In the genomic region with DNA sequence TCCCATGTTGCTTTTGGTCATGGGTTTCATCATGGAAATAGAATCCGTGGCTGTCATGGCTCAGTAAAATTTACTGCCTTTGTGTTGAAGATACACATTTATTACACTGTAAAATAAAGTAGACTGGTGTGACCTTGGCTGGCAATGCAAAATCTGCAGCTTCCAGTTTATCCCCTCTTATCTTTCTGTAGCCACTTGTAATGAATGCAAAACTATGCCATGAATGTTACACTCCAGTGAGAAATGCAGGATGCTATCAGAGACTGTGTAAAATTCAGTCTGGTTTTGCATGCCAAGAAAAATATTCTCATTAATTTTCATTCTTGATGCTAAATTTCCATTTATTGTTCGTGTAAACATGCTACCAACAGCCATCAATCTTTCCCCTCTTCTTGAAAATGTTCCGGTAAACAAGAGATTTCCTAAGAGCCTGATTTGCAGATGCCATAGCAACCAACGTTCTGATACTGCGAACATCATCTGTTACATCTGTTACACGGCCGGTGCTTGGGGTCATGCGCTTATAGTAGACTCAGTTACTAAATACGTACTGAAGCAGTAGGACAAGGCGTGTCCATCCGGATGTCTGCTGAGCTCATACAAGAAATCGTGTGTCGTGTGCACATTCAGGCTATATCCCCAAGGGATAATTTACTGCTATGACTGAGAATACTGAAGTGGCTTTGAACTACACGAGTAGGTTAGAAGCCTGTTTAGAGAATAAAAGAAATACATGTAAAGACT, we compare ENCODE assay signal across 10 mouse cellular contexts.
DNase-seq lines count a peak whose midpoint lies in the region; ATAC-seq and TF ChIP-seq lines count a peak whose summit lies in the region.
"Had no signal": no experiment of that assay in that cellular context is flagged by ENCODE, and none has a peak within 500 bp of the region (broad histone marks: within the 10 kb centered on the region; RNA-seq: fewer than 3 reads in every experiment).

No protein-coding gene starts in this region.

- H3K9ac ChIP-seq in embryonic facial prominence, embryonic 14.5 days (ENCODE audit: low read depth, low read length) = no peak overlapping the region
- H3K9ac ChIP-seq in lung, embryonic 16.5 days (ENCODE audit: low read length) = no peak overlapping the region
- H3K9ac ChIP-seq in heart, postnatal 0 days (replicated peaks; ENCODE audit: low read depth, low read length) = no peak overlapping the region

- no peak for ATAC-seq in embryonic facial prominence, embryonic 14.5 days (ENCODE audit: low read depth)
- ATAC-seq in lung, embryonic 16.5 days (ENCODE audit: low read depth) = 0 out of 2 replicates have a peak, but pooled peaks have one; percentile 26
- peak; percentile 92 for ATAC-seq in heart, postnatal 0 days (ENCODE audit: insufficient read depth, low read depth)

- H3K9me3 ChIP-seq in embryonic facial prominence, embryonic 14.5 days (ENCODE audit: control insufficient read depth, low read length) = no peaks in the 10 kb centered on the region
- H3K9me3 ChIP-seq in embryonic facial prominence, embryonic 10.5 days = no peaks in the 10 kb centered on the region
- H3K9me3 ChIP-seq in lung, embryonic 16.5 days (ENCODE audit: control insufficient read depth, low read length) = no peaks in the 10 kb centered on the region
- no peaks in the 10 kb centered on the region for H3K9me3 ChIP-seq in heart, postnatal 0 days (replicated peaks; ENCODE audit: control insufficient read depth, low read length)

- DNase-seq in embryonic facial prominence, embryonic 14.5 days (ENCODE audit: low spot score) = peak; percentile 27
- no peak for DNase-seq in embryonic facial prominence, embryonic 10.5 days (ENCODE audit: low spot score)
- DNase-seq in lung, postnatal 14 days = no peak
- peak; percentile 71 for DNase-seq in heart, postnatal 0 days (ENCODE audit: low spot score)
- peak; percentile 38 for DNase-seq in layer of hippocampus, adult 9-11 months
- no peak for DNase-seq in yolk sac, embryonic 10.5 days (ENCODE audit: low spot score)
- no peak for DNase-seq in thymus, postnatal 0 days (ENCODE audit: low spot score)
- DNase-seq: cerebellum, postnatal 36 days had no signal

- no peaks in the 10 kb centered on the region for H3K36me3 ChIP-seq in embryonic facial prominence, embryonic 14.5 days (ENCODE audit: control insufficient read depth, insufficient read depth, low read length)
- H3K36me3 ChIP-seq in embryonic facial prominence, embryonic 10.5 days (replicated peaks) = no peaks in the 10 kb centered on the region
- no peaks in the 10 kb centered on the region for H3K36me3 ChIP-seq in lung, embryonic 16.5 days (ENCODE audit: control insufficient read depth, insufficient read depth, low read length)
- H3K36me3 ChIP-seq in heart, postnatal 0 days (replicated peaks; ENCODE audit: control insufficient read depth, insufficient read depth, low read length) = no peaks in the 10 kb centered on the region

- 69% methylated on average over 14 of the region's 14 CpGs for WGBS in embryonic facial prominence, embryonic 14.5 days
- WGBS in embryonic facial prominence, embryonic 10.5 days = 89% methylated on average over 14 of the region's 14 CpGs
- 61% methylated on average over 14 of the region's 14 CpGs for WGBS in lung, embryonic 16.5 days
- WGBS in heart, postnatal 0 days = 21% methylated on average over 14 of the region's 14 CpGs

- no peak for TF ChIP-seq CTCF in heart, postnatal 0 days (IDR thresholded peaks at IDR 0.05; ENCODE audit: low read depth)

- no peaks in the 10 kb centered on the region for H3K27me3 ChIP-seq in embryonic facial prominence, embryonic 14.5 days (replicated peaks; ENCODE audit: control insufficient read depth, insufficient read depth, low read length)
- no peaks in the 10 kb centered on the region for H3K27me3 ChIP-seq in embryonic facial prominence, embryonic 10.5 days (replicated peaks; ENCODE audit: low read depth, poor library complexity, severe bottlenecking)
- H3K27me3 ChIP-seq in lung, embryonic 16.5 days (ENCODE audit: control insufficient read depth, insufficient read depth, low read depth, low read length) = no peaks in the 10 kb centered on the region
- no peaks in the 10 kb centered on the region for H3K27me3 ChIP-seq in heart, postnatal 0 days (ENCODE audit: control insufficient read depth, insufficient read depth, low read length)

- no peak overlapping the region for H3K4me2 ChIP-seq in embryonic facial prominence, embryonic 14.5 days (ENCODE audit: low read depth, low read length)
- H3K4me2 ChIP-seq in lung, embryonic 16.5 days (ENCODE audit: low read depth, low read length) = no peak overlapping the region
- H3K4me2 ChIP-seq in heart, postnatal 0 days (ENCODE audit: low read depth, low read length) = peak overlapping the region; percentile 24; the same call in 1 of the 2 replicates

- no peak overlapping the region for H3K27ac ChIP-seq in embryonic facial prominence, embryonic 14.5 days (replicated peaks; ENCODE audit: low read depth, low read length)
- no peak overlapping the region for H3K27ac ChIP-seq in embryonic facial prominence, embryonic 10.5 days (replicated peaks)
- H3K27ac ChIP-seq in lung, embryonic 16.5 days (ENCODE audit: low read length) = no peak overlapping the region
- H3K27ac ChIP-seq in heart, postnatal 0 days (ENCODE audit: low read depth) = peak overlapping the region; percentile 78

- H3K4me1 ChIP-seq in embryonic facial prominence, embryonic 14.5 days (ENCODE audit: control insufficient read depth, insufficient read depth, low read length) = no peaks in the 10 kb centered on the region
- no peaks in the 10 kb centered on the region for H3K4me1 ChIP-seq in embryonic facial prominence, embryonic 10.5 days
- H3K4me1 ChIP-seq in lung, embryonic 16.5 days (replicated peaks; ENCODE audit: control insufficient read depth, insufficient read depth, low read length) = no peaks in the 10 kb centered on the region; the same call in 1 of the 2 replicates
- H3K4me1 ChIP-seq in heart, postnatal 0 days (ENCODE audit: control insufficient read depth, insufficient read depth) = peaks cover 7% of the 10 kb centered on the region

- no peak overlapping the region for H3K4me3 ChIP-seq in embryonic facial prominence, embryonic 14.5 days (ENCODE audit: low read depth, low read length)
- H3K4me3 ChIP-seq in embryonic facial prominence, embryonic 10.5 days = no peak overlapping the region
- H3K4me3 ChIP-seq in lung, embryonic 16.5 days (ENCODE audit: low read length) = no peak overlapping the region
- no peak overlapping the region for H3K4me3 ChIP-seq in heart, postnatal 0 days (ENCODE audit: low read depth, low read length)
- H3K4me3 ChIP-seq: myocyte had no signal

- no peak for TF ChIP-seq EP300 in heart, postnatal 0 days (IDR thresholded peaks at IDR 0.05; ENCODE audit: low read depth)

Comparison
In these comparisons a context has a peak if more than half of its experiments do, and no peak if none do; other contexts are left out.
1. DNase-seq: peak in embryonic facial prominence, embryonic 14.5 days (single experiment), heart, postnatal 0 days (single experiment) and layer of hippocampus, adult 9-11 months (single experiment); none in embryonic facial prominence, embryonic 10.5 days (single experiment), lung, postnatal 14 days (single experiment), yolk sac, embryonic 10.5 days (single experiment) and thymus, postnatal 0 days (single experiment).